Mouse (Mus musculus): ENCODE data around the gene Polh. TPM values are rescaled to one million over a fixed set of nuclear protein-coding genes. Genes with fewer than 3 reads are reported as not detected.

Polh gene
- total and polyA plus RNA-seq, 3 experiments, result 22.2 to 30.8 TPM; not detected in 1

DNA sequence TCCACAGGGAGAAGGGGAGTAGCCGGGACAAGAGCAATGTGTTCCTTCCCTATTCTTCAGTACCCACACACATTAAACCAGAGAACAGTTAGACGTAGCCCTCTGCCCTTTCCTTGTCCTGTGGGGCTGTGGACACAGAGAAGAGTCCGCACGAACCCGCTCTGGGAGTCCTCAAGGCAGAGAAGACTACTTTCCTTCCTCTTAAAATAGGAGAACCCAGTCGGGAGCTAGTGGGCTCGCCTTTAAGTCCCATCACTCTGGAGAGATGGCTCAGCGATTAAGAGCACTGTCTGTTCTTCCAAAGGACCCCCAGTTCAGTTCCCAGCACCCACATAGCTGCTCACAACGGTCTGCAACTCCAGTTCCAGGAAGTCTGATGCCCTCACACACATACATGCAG lies 40.7 kb downstream of the Polh start:
- Histone ChIP-seq H3K27me3 (ENCODE audit: control insufficient read depth in 1 of 2, insufficient read depth in 2 of 2, low read length in 2 of 2) (no peaks in the 10 kb centered on the region), H3K79me2 (ENCODE audit: control insufficient read depth, insufficient read depth, low read length, poor library complexity) (peaks cover 9% of the 10 kb centered on the region), H3K27ac (ENCODE audit: control insufficient read depth, low read depth, low read length) (peak overlapping the region; percentile 76), H3K4me3 (ENCODE audit: control insufficient read depth in 1 of 2, insufficient read depth in 1 of 2, low read depth in 2 of 2, low read length in 2 of 2) (peak overlapping the region; percentile 80 to 84), H3K4me1 (ENCODE audit: control insufficient read depth in 1 of 2, insufficient read depth in 2 of 2, low read length in 2 of 2) (peaks cover 18 to 31% of the 10 kb centered on the region in 2 experiments; a peak in 3 of 4 replicates), H3K9ac (ENCODE audit: control insufficient read depth, low read depth, low read length, poor library complexity, severe bottlenecking) (peak overlapping the region; percentile 83), H3K9me3 (replicated peaks; ENCODE audit: insufficient read depth, low read length) (no peaks in the 10 kb centered on the region), H3K36me3 (ENCODE audit: control insufficient read depth in 1 of 2, insufficient read depth in 2 of 2, low read length in 2 of 2) (peaks cover 0 to 20% of the 10 kb centered on the region in 2 experiments; a peak in 3 of 4 replicates)
- DNase-seq (ENCODE audit: low read depth, low spot score), result no peak
- no peak for TF ChIP-seq ZNF384 (IDR thresholded peaks at IDR 0.05; ENCODE audit: low read depth, low read length)
- no peak for TF ChIP-seq GABPA (IDR thresholded peaks at IDR 0.05; ENCODE audit: low read depth, low read length)
- TF ChIP-seq E2F4 (IDR thresholded peaks at IDR 0.05; ENCODE audit: borderline replicate concordance, low read depth, low read length), result no peak
- TF ChIP-seq MEF2A (IDR thresholded peaks at IDR 0.05; ENCODE audit: extremely low read depth, insufficient replicate concordance, low read depth, low read length, poor library complexity, severe bottlenecking), result no peak
- TF ChIP-seq USF2 (IDR thresholded peaks at IDR 0.05; ENCODE audit: borderline replicate concordance in 1 of 2, insufficient read depth in 1 of 2, low read depth in 1 of 2, low read length in 2 of 2), result no peak
- TF ChIP-seq NELFE (IDR thresholded peaks at IDR 0.05; ENCODE audit: low read depth, low read length), result no peak
- TF ChIP-seq SMC3 (IDR thresholded peaks at IDR 0.05; ENCODE audit: low read depth, low read length), result no peak
- TF ChIP-seq ZC3H11A (IDR thresholded peaks at IDR 0.05; ENCODE audit: low read depth, low read length), result no peak
- TF ChIP-seq JUND (IDR thresholded peaks at IDR 0.05; ENCODE audit: low read depth, low read length), result no peak
- no peak for TF ChIP-seq ELF1 (IDR thresholded peaks at IDR 0.05; ENCODE audit: low read depth, low read length)
- no peak for TF ChIP-seq MAZ (IDR thresholded peaks at IDR 0.05; ENCODE audit: low read depth, low read length)

- no peak for TF ChIP-seq USF2 (IDR thresholded peaks at IDR 0.05; ENCODE audit: borderline replicate concordance in 1 of 2, insufficient read depth in 1 of 2, low read depth in 1 of 2, low read length in 2 of 2)
- no peak for TF ChIP-seq KAT2A (conservative IDR thresholded peaks at IDR 0.05; ENCODE audit: low read depth, low read length)
- TF ChIP-seq SIN3A (IDR thresholded peaks at IDR 0.05; ENCODE audit: low read length), result no peak
- TF ChIP-seq UBTF (IDR thresholded peaks at IDR 0.05; ENCODE audit: borderline replicate concordance, insufficient read depth, low read depth, low read length), result no peak
- no peak for TF ChIP-seq RAD21 (IDR thresholded peaks at IDR 0.05; ENCODE audit: low read depth, low read length)
- TF ChIP-seq MEF2A (IDR thresholded peaks at IDR 0.05; ENCODE audit: extremely low read depth, insufficient replicate concordance, low read depth, low read length, poor library complexity, severe bottlenecking), result no peak
- TF ChIP-seq ZC3H11A (IDR thresholded peaks at IDR 0.05; ENCODE audit: low read depth, low read length), result no peak
- TF ChIP-seq ETS1 (IDR thresholded peaks at IDR 0.05; ENCODE audit: low read depth, low read length), result no peak
- no peak for TF ChIP-seq MAFK (IDR thresholded peaks at IDR 0.05; ENCODE audit: borderline replicate concordance, low read depth, low read length)
- no peak for TF ChIP-seq CHD2 (IDR thresholded peaks at IDR 0.05; ENCODE audit: low read length)
- TF ChIP-seq USF1 (IDR thresholded peaks at IDR 0.05; ENCODE audit: low read depth, low read length), result no peak
- no peak for TF ChIP-seq RCOR1 (IDR thresholded peaks at IDR 0.05; ENCODE audit: low read depth, low read length)
- TF ChIP-seq MAX (IDR thresholded peaks at IDR 0.05; ENCODE audit: low read length), result no peak
- TF ChIP-seq SMC3 (IDR thresholded peaks at IDR 0.05; ENCODE audit: low read depth, low read length), result no peak
- TF ChIP-seq ZNF384 (IDR thresholded peaks at IDR 0.05; ENCODE audit: low read depth, low read length), result no peak
- no peak for TF ChIP-seq GABPA (IDR thresholded peaks at IDR 0.05; ENCODE audit: low read depth, low read length)
- TF ChIP-seq ZMIZ1 (IDR thresholded peaks at IDR 0.05; ENCODE audit: low read depth, low read length), result no peak
- TF ChIP-seq BHLHE40 (IDR thresholded peaks at IDR 0.05; ENCODE audit: borderline replicate concordance, low read depth, low read length), result no peak
- H3K79me2 ChIP-seq (ENCODE audit: control insufficient read depth, insufficient read depth, low read length, poor library complexity), result peaks cover 9% of the 10 kb centered on the region
- peaks cover 18 to 36% of the 10 kb centered on the region in 2 experiments; a peak in 3 of 4 replicates for H3K4me1 ChIP-seq (ENCODE audit: control insufficient read depth in 1 of 2, insufficient read depth in 2 of 2, low read length in 2 of 2)
- no peak for DNase-seq (ENCODE audit: low read depth, low spot score)
- H3K4me3 ChIP-seq (ENCODE audit: control insufficient read depth in 1 of 2, insufficient read depth in 1 of 2, low read depth in 2 of 2, low read length in 2 of 2), result peak overlapping the region; percentile 80 to 84
- peak overlapping the region; percentile 76 for H3K27ac ChIP-seq (ENCODE audit: control insufficient read depth, low read depth, low read length)
- peak overlapping the region; percentile 83 for H3K9ac ChIP-seq (ENCODE audit: control insufficient read depth, low read depth, low read length, poor library complexity, severe bottlenecking)
- H3K27me3 ChIP-seq (ENCODE audit: control insufficient read depth in 1 of 2, insufficient read depth in 2 of 2, low read length in 2 of 2), result no peaks in the 10 kb centered on the region
- H3K9me3 ChIP-seq (replicated peaks; ENCODE audit: insufficient read depth, low read length), result no peaks in the 10 kb centered on the region
- peaks cover 0 to 24% of the 10 kb centered on the region in 2 experiments; a peak in 3 of 4 replicates for H3K36me3 ChIP-seq (ENCODE audit: control insufficient read depth in 1 of 2, insufficient read depth in 2 of 2, low read length in 2 of 2)
Observed at GRCm38 (mm10) chr17:46161179-46161578, 41.3 kb downstream of the Polh start.
